Mouse (Mus musculus): Measurements from ENCODE around the gene Tmem245. TPM values are rescaled to one million over a fixed set of nuclear protein-coding genes. Genes with fewer than 3 reads are reported as not detected.

Tmem245 gene
- 12.0 and 14.5 TPM in 2 replicates for polyA plus RNA-seq (2016; fragmentation: Nextera tagmentation; extraction: Ambion mirVana)

GRCm38 (mm10) chr4:56946641-56947640 is at the start of gene Tmem245:
Gene Tmem245 (minus strand): TSS chr4:56947437.
- no peaks in the 10 kb centered on the region for H3K9me3 ChIP-seq
- no peaks in the 10 kb centered on the region; the same call in 1 of the 2 replicates for H3K27me3 ChIP-seq
- H3K36me3 ChIP-seq: no peaks in the 10 kb centered on the region
- H3K9ac ChIP-seq (replicated peaks): peak within 1 kb of the TSS; percentile 74
- WGBS: under 1% methylated on average over 106 of the region's 107 CpGs
- peak within 1 kb of the TSS; percentile 87 for H3K4me3 ChIP-seq
- H3K4me2 ChIP-seq (replicated peaks): peak within 1 kb of the TSS; percentile 95
- ATAC-seq (ENCODE audit: low FRiP score, low read depth): peak; percentile 96
- peaks cover 39% of the 10 kb centered on the region for H3K4me1 ChIP-seq
- H3K27ac ChIP-seq (replicated peaks): peak within 1 kb of the TSS; percentile 82

- Histone ChIP-seq H3K9ac (replicated peaks) (no peak overlapping the region), H3K27me3 (peaks cover 21% of the 10 kb centered on the region), H3K9me3 (peaks cover 8% of the 10 kb centered on the region; the same call in 1 of the 2 replicates), H3K36me3 (no peaks in the 10 kb centered on the region), H3K4me1 (peaks cover 7% of the 10 kb centered on the region), H3K27ac (replicated peaks) (no peak overlapping the region), H3K4me3 (no peak overlapping the region), H3K4me2 (replicated peaks) (no peak overlapping the region)
- ATAC-seq (ENCODE audit: low FRiP score, low read depth): no peak
- 89% methylated on average over 7 of the region's 7 CpGs for WGBS
Measured at GRCm38 (mm10) chr4:56993331-56993730, 46.1 kb upstream of the Tmem245 start.

GRCm38 (mm10) chr4:56991951-56992350 is 44.7 kb upstream of the Tmem245 start:
- no peak for ATAC-seq (ENCODE audit: low FRiP score, low read depth)
- H3K4me2 ChIP-seq (replicated peaks): no peak overlapping the region
- H3K9me3 ChIP-seq: peaks cover 11% of the 10 kb centered on the region; the same call in 1 of the 2 replicates
- no peaks in the 10 kb centered on the region for H3K36me3 ChIP-seq
- H3K4me1 ChIP-seq: peaks cover 7% of the 10 kb centered on the region; the same call in 1 of the 2 replicates
- H3K27ac ChIP-seq (replicated peaks): no peak overlapping the region
- H3K9ac ChIP-seq (replicated peaks): no peak overlapping the region
- no peak overlapping the region for H3K4me3 ChIP-seq
- H3K27me3 ChIP-seq: peaks cover 28% of the 10 kb centered on the region
- WGBS: 89% methylated on average over 2 of the region's 2 CpGs

GRCm38 (mm10) chr4:56990215-56990584 is 43.0 kb upstream of the Tmem245 start, which contains the start of gene Frrs1l:
Gene Frrs1l (minus strand): TSS chr4:56990391.
- peaks cover 5% of the 10 kb centered on the region; the same call in 1 of the 2 replicates for H3K9me3 ChIP-seq
- H3K9ac ChIP-seq (replicated peaks): peak within 1 kb of the TSS; percentile 75
- H3K4me2 ChIP-seq (replicated peaks): peak within 1 kb of the TSS; percentile 92
- H3K36me3 ChIP-seq: no peaks in the 10 kb centered on the region
- ATAC-seq (ENCODE audit: low FRiP score, low read depth): peak; percentile 84
- peaks cover 28% of the 10 kb centered on the region for H3K27me3 ChIP-seq
- H3K4me3 ChIP-seq: peak within 1 kb of the TSS; percentile 73
- H3K27ac ChIP-seq (replicated peaks): 0 out of 2 replicates have a peak within 1 kb of the TSS, but pooled peaks have one; percentile 5
- under 1% methylated on average over 36 of the region's 44 CpGs for WGBS
- peaks cover 7% of the 10 kb centered on the region; the same call in 1 of the 2 replicates for H3K4me1 ChIP-seq

- Histone ChIP-seq H3K27ac (replicated peaks) (no peak overlapping the region), H3K36me3 (no peaks in the 10 kb centered on the region), H3K9me3 (peaks cover 5% of the 10 kb centered on the region; the same call in 1 of the 2 replicates), H3K4me3 (peak overlapping the region; percentile 73), H3K9ac (replicated peaks) (peak overlapping the region; percentile 75), H3K4me1 (peaks cover 7% of the 10 kb centered on the region; the same call in 1 of the 2 replicates), H3K27me3 (peaks cover 28% of the 10 kb centered on the region), H3K4me2 (replicated peaks) (peak overlapping the region; percentile 92)
- peak; percentile 78 for ATAC-seq (ENCODE audit: low FRiP score, low read depth)
- WGBS: 1% methylated on average over 44 of the region's 45 CpGs
Measured at GRCm38 (mm10) chr4:56989431-56990214, 42.4 kb upstream of the Tmem245 start.

- Histone ChIP-seq H3K27ac (replicated peaks) (no peak overlapping the region), H3K36me3 (peaks cover 6% of the 10 kb centered on the region; the same call in 1 of the 2 replicates), H3K9ac (replicated peaks) (no peak overlapping the region), H3K4me2 (replicated peaks) (no peak overlapping the region), H3K4me3 (no peak overlapping the region), H3K4me1 (no peaks in the 10 kb centered on the region), H3K27me3 (no peaks in the 10 kb centered on the region), H3K9me3 (no peaks in the 10 kb centered on the region)
- ATAC-seq (ENCODE audit: low FRiP score, low read depth): no peak
- WGBS: 81% methylated on average over 7 of the region's 7 CpGs
Measured at GRCm38 (mm10) chr4:56965586-56966179, 18.4 kb upstream of the Tmem245 start.

- H3K36me3 ChIP-seq: peaks cover 6% of the 10 kb centered on the region; the same call in 1 of the 2 replicates
- H3K27me3 ChIP-seq: no peaks in the 10 kb centered on the region
- H3K9me3 ChIP-seq: no peaks in the 10 kb centered on the region
- H3K9ac ChIP-seq (replicated peaks): no peak overlapping the region
- 94% methylated on average over 6 of the region's 6 CpGs for WGBS
- H3K4me2 ChIP-seq (replicated peaks): no peak overlapping the region
- ATAC-seq (ENCODE audit: low FRiP score, low read depth): no peak
- no peak overlapping the region for H3K27ac ChIP-seq (replicated peaks)
- no peak overlapping the region for H3K4me3 ChIP-seq
- H3K4me1 ChIP-seq: no peaks in the 10 kb centered on the region
Measured at GRCm38 (mm10) chr4:56963687-56964086, 16.4 kb upstream of the Tmem245 start.

GRCm38 (mm10) chr4:56961320-56961925 is 14.2 kb upstream of the Tmem245 start:
- Histone ChIP-seq H3K9ac (replicated peaks) (no peak overlapping the region), H3K27ac (replicated peaks) (no peak overlapping the region), H3K36me3 (no peaks in the 10 kb centered on the region), H3K4me3 (no peak overlapping the region), H3K9me3 (no peaks in the 10 kb centered on the region), H3K27me3 (no peaks in the 10 kb centered on the region), H3K4me2 (replicated peaks) (no peak overlapping the region), H3K4me1 (no peaks in the 10 kb centered on the region)
- 86% methylated on average over 12 of the region's 12 CpGs for WGBS
- no peak for ATAC-seq (ENCODE audit: low FRiP score, low read depth)

GRCm38 (mm10) chr4:56957518-56957917 is 10.3 kb upstream of the Tmem245 start:
- no peaks in the 10 kb centered on the region for H3K27me3 ChIP-seq
- no peak for ATAC-seq (ENCODE audit: low FRiP score, low read depth)
- H3K27ac ChIP-seq (replicated peaks): no peak overlapping the region
- H3K4me3 ChIP-seq: no peak overlapping the region
- no peaks in the 10 kb centered on the region for H3K9me3 ChIP-seq
- H3K9ac ChIP-seq (replicated peaks): no peak overlapping the region
- no peak overlapping the region for H3K4me2 ChIP-seq (replicated peaks)
- no peaks in the 10 kb centered on the region for H3K36me3 ChIP-seq
- 74% methylated on average over 9 of the region's 9 CpGs for WGBS
- H3K4me1 ChIP-seq: no peaks in the 10 kb centered on the region

GRCm38 (mm10) chr4:56953235-56953634 is 6.0 kb upstream of the Tmem245 start:
- Histone ChIP-seq H3K9me3 (no peaks in the 10 kb centered on the region), H3K9ac (replicated peaks) (no peak overlapping the region), H3K4me3 (no peak overlapping the region), H3K4me2 (replicated peaks) (no peak overlapping the region), H3K27ac (replicated peaks) (no peak overlapping the region), H3K36me3 (no peaks in the 10 kb centered on the region), H3K27me3 (no peaks in the 10 kb centered on the region), H3K4me1 (no peaks in the 10 kb centered on the region)
- no peak for ATAC-seq (ENCODE audit: low FRiP score, low read depth)
- 63% methylated on average over 6 of the region's 6 CpGs for WGBS

GRCm38 (mm10) chr4:56951701-56952100 is 4.5 kb upstream of the Tmem245 start:
- Histone ChIP-seq H3K9ac (replicated peaks) (no peak overlapping the region), H3K4me2 (replicated peaks) (no peak overlapping the region), H3K27me3 (no peaks in the 10 kb centered on the region), H3K4me1 (no peaks in the 10 kb centered on the region), H3K27ac (replicated peaks) (no peak overlapping the region), H3K9me3 (no peaks in the 10 kb centered on the region), H3K4me3 (no peak overlapping the region), H3K36me3 (no peaks in the 10 kb centered on the region)
- no peak for ATAC-seq (ENCODE audit: low FRiP score, low read depth)
- 83% methylated on average over 3 of the region's 3 CpGs for WGBS
